Mouse (Mus musculus): ENCODE data around the gene S100a4. TPM values are rescaled to one million over a fixed set of nuclear protein-coding genes. Genes with fewer than 3 reads are reported as not detected.

The S100a4 gene
- polyA plus RNA-seq, 1 experiment from 2014 or later, result not detected

GRCm38 (mm10) chr3:90613461-90614147 lies 10.0 kb downstream of the S100a4 start:
- Histone ChIP-seq H3K4me1 (ENCODE audit: control insufficient read depth, insufficient read depth, low read length) (no peaks in the 10 kb centered on the region), H3K9ac (ENCODE audit: low read length) (no peak overlapping the region; the same call in 1 of the 2 replicates), H3K9me3 (ENCODE audit: control insufficient read depth, low read length) (no peaks in the 10 kb centered on the region), H3K27me3 (ENCODE audit: control insufficient read depth, insufficient read depth, low read length) (no peaks in the 10 kb centered on the region), H3K36me3 (ENCODE audit: control insufficient read depth, insufficient read depth, low read length) (no peaks in the 10 kb centered on the region), H3K4me3 (ENCODE audit: low read depth, low read length) (no peak overlapping the region), H3K27ac (ENCODE audit: low read depth, low read length) (no peak overlapping the region), H3K4me2 (ENCODE audit: low read depth) (peak overlapping the region; percentile 61)
- DNase-seq (ENCODE audit: low spot score) (no peak), ATAC-seq (ENCODE audit: insufficient read depth, low FRiP score, low TSS enrichment) (no peak)
- WGBS, result 71% methylated on average over 7 of the region's 7 CpGs

- Histone ChIP-seq H3K4me1 (ENCODE audit: control insufficient read depth, insufficient read depth, low read length) (no peaks in the 10 kb centered on the region), H3K4me3 (ENCODE audit: low read depth, low read length) (no peak overlapping the region), H3K27me3 (ENCODE audit: control insufficient read depth, insufficient read depth, low read length) (no peaks in the 10 kb centered on the region), H3K4me2 (ENCODE audit: low read depth) (no peak overlapping the region), H3K9ac (ENCODE audit: low read length) (no peak overlapping the region), H3K27ac (ENCODE audit: low read depth, low read length) (no peak overlapping the region), H3K36me3 (ENCODE audit: control insufficient read depth, insufficient read depth, low read length) (no peaks in the 10 kb centered on the region), H3K9me3 (ENCODE audit: control insufficient read depth, low read length) (no peaks in the 10 kb centered on the region)
- no peak for ATAC-seq (ENCODE audit: insufficient read depth, low FRiP score, low TSS enrichment)
- no peak for DNase-seq (ENCODE audit: low spot score)
- 87% methylated on average over 6 of the region's 6 CpGs for WGBS
Observed at GRCm38 (mm10) chr3:90614148-90614530, 10.6 kb downstream of the S100a4 start.

GRCm38 (mm10) chr3:90614611-90615251 lies 11.2 kb downstream of the S100a4 start:
- no peak for DNase-seq (ENCODE audit: low spot score)
- H3K4me2 ChIP-seq (ENCODE audit: low read depth), result no peak overlapping the region

GRCm38 (mm10) chr3:90615415-90615814 lies 11.8 kb downstream of the S100a4 start:
- Histone ChIP-seq H3K4me3 (ENCODE audit: low read depth, low read length) (no peak overlapping the region), H3K9ac (ENCODE audit: low read length) (no peak overlapping the region), H3K27me3 (ENCODE audit: control insufficient read depth, insufficient read depth, low read length) (no peaks in the 10 kb centered on the region), H3K4me1 (ENCODE audit: control insufficient read depth, insufficient read depth, low read length) (no peaks in the 10 kb centered on the region), H3K4me2 (ENCODE audit: low read depth) (no peak overlapping the region), H3K27ac (ENCODE audit: low read depth, low read length) (no peak overlapping the region), H3K9me3 (ENCODE audit: control insufficient read depth, low read length) (no peaks in the 10 kb centered on the region), H3K36me3 (ENCODE audit: control insufficient read depth, insufficient read depth, low read length) (no peaks in the 10 kb centered on the region)
- WGBS, result 9% methylated on average over 7 of the region's 7 CpGs
- DNase-seq (ENCODE audit: low spot score) (peak; percentile 57), ATAC-seq (ENCODE audit: insufficient read depth, low FRiP score, low TSS enrichment) (peak; percentile 56; the same call in 1 of the 2 replicates)

More at GRCm38 (mm10) chr3:90614611-90615251, 11.2 kb downstream of the S100a4 start:
- Histone ChIP-seq H3K36me3 (ENCODE audit: control insufficient read depth, insufficient read depth, low read length) (no peaks in the 10 kb centered on the region), H3K27ac (ENCODE audit: low read depth, low read length) (no peak overlapping the region), H3K9ac (ENCODE audit: low read length) (no peak overlapping the region), H3K27me3 (ENCODE audit: control insufficient read depth, insufficient read depth, low read length) (no peaks in the 10 kb centered on the region), H3K4me3 (ENCODE audit: low read depth, low read length) (no peak overlapping the region), H3K4me1 (ENCODE audit: control insufficient read depth, insufficient read depth, low read length) (no peaks in the 10 kb centered on the region), H3K9me3 (ENCODE audit: control insufficient read depth, low read length) (no peaks in the 10 kb centered on the region)
- no peak for ATAC-seq (ENCODE audit: insufficient read depth, low FRiP score, low TSS enrichment)
- 77% methylated on average over 11 of the region's 11 CpGs for WGBS

GRCm38 (mm10) chr3:90615911-90616310 lies 12.3 kb downstream of the S100a4 start:
- no peak for ATAC-seq (ENCODE audit: insufficient read depth, low FRiP score, low TSS enrichment)
- no peak overlapping the region for H3K9ac ChIP-seq (ENCODE audit: low read length)
- no peaks in the 10 kb centered on the region for H3K9me3 ChIP-seq (ENCODE audit: control insufficient read depth, low read length)
- no peaks in the 10 kb centered on the region for H3K27me3 ChIP-seq (ENCODE audit: control insufficient read depth, insufficient read depth, low read length)
- DNase-seq (ENCODE audit: low spot score), result no peak
- H3K27ac ChIP-seq (ENCODE audit: low read depth, low read length), result no peak overlapping the region
- H3K4me3 ChIP-seq (ENCODE audit: low read depth, low read length), result no peak overlapping the region
- no peak overlapping the region for H3K4me2 ChIP-seq (ENCODE audit: low read depth)
- H3K4me1 ChIP-seq (ENCODE audit: control insufficient read depth, insufficient read depth, low read length), result no peaks in the 10 kb centered on the region
- no peaks in the 10 kb centered on the region for H3K36me3 ChIP-seq (ENCODE audit: control insufficient read depth, insufficient read depth, low read length)
- 75% methylated on average over 1 of the region's 1 CpGs for WGBS

- no peak overlapping the region for H3K27ac ChIP-seq (ENCODE audit: low read depth, low read length)
- H3K9me3 ChIP-seq (ENCODE audit: control insufficient read depth, low read length), result no peaks in the 10 kb centered on the region
- H3K4me3 ChIP-seq (ENCODE audit: low read depth, low read length), result no peak overlapping the region
- WGBS, result 7% methylated on average over 1 of the region's 1 CpGs
- no peaks in the 10 kb centered on the region for H3K27me3 ChIP-seq (ENCODE audit: control insufficient read depth, insufficient read depth, low read length)
- H3K4me2 ChIP-seq (ENCODE audit: low read depth), result no peak overlapping the region
- DNase-seq (ENCODE audit: low spot score), result no peak
- no peak for ATAC-seq (ENCODE audit: insufficient read depth, low FRiP score, low TSS enrichment)
- H3K9ac ChIP-seq (ENCODE audit: low read length), result no peak overlapping the region
- no peaks in the 10 kb centered on the region for H3K36me3 ChIP-seq (ENCODE audit: control insufficient read depth, insufficient read depth, low read length)
- no peaks in the 10 kb centered on the region for H3K4me1 ChIP-seq (ENCODE audit: control insufficient read depth, insufficient read depth, low read length)
Observed at GRCm38 (mm10) chr3:90617586-90617985, 14.0 kb downstream of the S100a4 start.

- Histone ChIP-seq H3K27me3 (ENCODE audit: control insufficient read depth, insufficient read depth, low read length) (no peaks in the 10 kb centered on the region), H3K4me3 (ENCODE audit: low read depth, low read length) (no peak overlapping the region), H3K4me2 (ENCODE audit: low read depth) (no peak overlapping the region), H3K4me1 (ENCODE audit: control insufficient read depth, insufficient read depth, low read length) (peaks cover 6% of the 10 kb centered on the region), H3K27ac (ENCODE audit: low read depth, low read length) (no peak overlapping the region), H3K9ac (ENCODE audit: low read length) (no peak overlapping the region), H3K36me3 (ENCODE audit: control insufficient read depth, insufficient read depth, low read length) (no peaks in the 10 kb centered on the region), H3K9me3 (ENCODE audit: control insufficient read depth, low read length) (no peaks in the 10 kb centered on the region)
- DNase-seq (ENCODE audit: low spot score) (no peak), ATAC-seq (ENCODE audit: insufficient read depth, low FRiP score, low TSS enrichment) (no peak)
- 61% methylated on average over 7 of the region's 7 CpGs for WGBS
Observed at GRCm38 (mm10) chr3:90621552-90621951, 18.0 kb downstream of the S100a4 start.

GRCm38 (mm10) chr3:90623435-90624071 lies 20.0 kb downstream of the S100a4 start:
- no peaks in the 10 kb centered on the region for H3K36me3 ChIP-seq (ENCODE audit: control insufficient read depth, insufficient read depth, low read length)
- H3K27me3 ChIP-seq (ENCODE audit: control insufficient read depth, insufficient read depth, low read length), result no peaks in the 10 kb centered on the region
- ATAC-seq (ENCODE audit: insufficient read depth, low FRiP score, low TSS enrichment), result peak; percentile 58
- H3K9ac ChIP-seq (ENCODE audit: low read length), result no peak overlapping the region
- 13% methylated on average over 2 of the region's 2 CpGs for WGBS
- peaks cover 6% of the 10 kb centered on the region for H3K4me1 ChIP-seq (ENCODE audit: control insufficient read depth, insufficient read depth, low read length)
- no peak overlapping the region for H3K27ac ChIP-seq (ENCODE audit: low read depth, low read length)
- no peak overlapping the region for H3K4me2 ChIP-seq (ENCODE audit: low read depth)
- no peaks in the 10 kb centered on the region for H3K9me3 ChIP-seq (ENCODE audit: control insufficient read depth, low read length)
- DNase-seq (ENCODE audit: low spot score), result peak; percentile 43
- H3K4me3 ChIP-seq (ENCODE audit: low read depth, low read length), result no peak overlapping the region

Measured in neural tube, embryonic 11.5 days (tissue).